Mouse (Mus musculus): ENCODE measurements at regions not wholly inside any gene's neighbourhood (a gene's known extent, or its start where the extent isn't known, plus 50 kb on each side); places are given as distances from the start of the nearest gene placed in this dataset.
"Not testable (repeated sequence)": the region's sequence is repeated elsewhere in the genome, so short reads cannot be mapped to it uniquely, and the experiment has no call there.

GRCm38 (mm10) chr14:104731319-104731995 lies 209.0 kb upstream of the Rnf219 start:
- 63% methylated on average over 3 of the region's 3 CpGs for WGBS
- H3K27me3 ChIP-seq (ENCODE audit: control insufficient read depth, insufficient read depth, low read length) = no peaks in the 10 kb centered on the region
- no peaks in the 10 kb centered on the region for H3K36me3 ChIP-seq (ENCODE audit: control insufficient read depth, insufficient read depth, low read length)
- ATAC-seq (ENCODE audit: insufficient read depth, low FRiP score) = no peak
- H3K27ac ChIP-seq (ENCODE audit: low read length) = no peak overlapping the region
- H3K4me2 ChIP-seq (ENCODE audit: low read depth, low read length) = no peak overlapping the region
- no peaks in the 10 kb centered on the region for H3K9me3 ChIP-seq (replicated peaks; ENCODE audit: control insufficient read depth, low read length)
- no peak overlapping the region for H3K9ac ChIP-seq (ENCODE audit: low read length)
- H3K4me1 ChIP-seq (ENCODE audit: control insufficient read depth, insufficient read depth, low read length) = no peaks in the 10 kb centered on the region
- H3K4me3 ChIP-seq (replicated peaks; ENCODE audit: low read length) = no peak overlapping the region

- not testable (repeated sequence) for H3K9me3 ChIP-seq (replicated peaks; ENCODE audit: control insufficient read depth, low read length); H3K9ac ChIP-seq (ENCODE audit: low read length); H3K27ac ChIP-seq (ENCODE audit: low read length); ATAC-seq (ENCODE audit: insufficient read depth, low FRiP score); H3K4me1 ChIP-seq (ENCODE audit: control insufficient read depth, insufficient read depth, low read length); H3K27me3 ChIP-seq (ENCODE audit: control insufficient read depth, insufficient read depth, low read length); H3K4me2 ChIP-seq (ENCODE audit: low read depth, low read length); H3K36me3 ChIP-seq (ENCODE audit: control insufficient read depth, insufficient read depth, low read length); H3K4me3 ChIP-seq (replicated peaks; ENCODE audit: low read length)
- 91% methylated on average over 23 of the region's 24 CpGs for WGBS
Observed at GRCm38 (mm10) chr14:104715651-104716050, 193.2 kb upstream of the Rnf219 start.

- Histone ChIP-seq H3K36me3 (ENCODE audit: control insufficient read depth, insufficient read depth, low read length) (no peaks in the 10 kb centered on the region), H3K4me1 (ENCODE audit: control insufficient read depth, insufficient read depth, low read length) (no peaks in the 10 kb centered on the region), H3K27ac (ENCODE audit: low read length) (no peak overlapping the region), H3K4me3 (replicated peaks; ENCODE audit: low read length) (no peak overlapping the region), H3K27me3 (ENCODE audit: control insufficient read depth, insufficient read depth, low read length) (no peaks in the 10 kb centered on the region), H3K4me2 (ENCODE audit: low read depth, low read length) (no peak overlapping the region), H3K9me3 (replicated peaks; ENCODE audit: control insufficient read depth, low read length) (no peaks in the 10 kb centered on the region), H3K9ac (ENCODE audit: low read length) (no peak overlapping the region)
- no peak for ATAC-seq (ENCODE audit: insufficient read depth, low FRiP score)
- 88% methylated on average over 8 of the region's 8 CpGs for WGBS
Observed at GRCm38 (mm10) chr14:104702283-104702893, 179.9 kb upstream of the Rnf219 start.

- Histone ChIP-seq H3K4me3 (replicated peaks; ENCODE audit: low read length) (no peak overlapping the region), H3K27ac (ENCODE audit: low read length) (no peak overlapping the region), H3K9ac (ENCODE audit: low read length) (no peak overlapping the region), H3K4me1 (ENCODE audit: control insufficient read depth, insufficient read depth, low read length) (no peaks in the 10 kb centered on the region), H3K27me3 (ENCODE audit: control insufficient read depth, insufficient read depth, low read length) (no peaks in the 10 kb centered on the region), H3K4me2 (ENCODE audit: low read depth, low read length) (no peak overlapping the region), H3K9me3 (replicated peaks; ENCODE audit: control insufficient read depth, low read length) (no peaks in the 10 kb centered on the region), H3K36me3 (ENCODE audit: control insufficient read depth, insufficient read depth, low read length) (no peaks in the 10 kb centered on the region)
- ATAC-seq (ENCODE audit: insufficient read depth, low FRiP score) = no peak
- WGBS = 79% methylated on average over 4 of the region's 4 CpGs
Observed at GRCm38 (mm10) chr14:104698962-104699361, 176.5 kb upstream of the Rnf219 start.

GRCm38 (mm10) chr14:104695101-104695500 lies 172.7 kb upstream of the Rnf219 start:
- Histone ChIP-seq H3K4me3 (replicated peaks; ENCODE audit: low read length) (no peak overlapping the region), H3K36me3 (ENCODE audit: control insufficient read depth, insufficient read depth, low read length) (no peaks in the 10 kb centered on the region), H3K4me2 (ENCODE audit: low read depth, low read length) (no peak overlapping the region), H3K9me3 (replicated peaks; ENCODE audit: control insufficient read depth, low read length) (no peaks in the 10 kb centered on the region), H3K4me1 (ENCODE audit: control insufficient read depth, insufficient read depth, low read length) (no peaks in the 10 kb centered on the region), H3K9ac (ENCODE audit: low read length) (no peak overlapping the region), H3K27ac (ENCODE audit: low read length) (no peak overlapping the region), H3K27me3 (ENCODE audit: control insufficient read depth, insufficient read depth, low read length) (no peaks in the 10 kb centered on the region)
- no peak for ATAC-seq (ENCODE audit: insufficient read depth, low FRiP score)
- 78% methylated on average over 4 of the region's 4 CpGs for WGBS

- Histone ChIP-seq H3K27ac (ENCODE audit: low read length) (no peak overlapping the region), H3K9me3 (replicated peaks; ENCODE audit: control insufficient read depth, low read length) (no peaks in the 10 kb centered on the region), H3K4me1 (ENCODE audit: control insufficient read depth, insufficient read depth, low read length) (no peaks in the 10 kb centered on the region), H3K9ac (ENCODE audit: low read length) (no peak overlapping the region), H3K4me3 (replicated peaks; ENCODE audit: low read length) (no peak overlapping the region), H3K27me3 (ENCODE audit: control insufficient read depth, insufficient read depth, low read length) (no peaks in the 10 kb centered on the region), H3K4me2 (ENCODE audit: low read depth, low read length) (no peak overlapping the region), H3K36me3 (ENCODE audit: control insufficient read depth, insufficient read depth, low read length) (no peaks in the 10 kb centered on the region)
- no peak for ATAC-seq (ENCODE audit: insufficient read depth, low FRiP score)
- WGBS = 76% methylated on average over 14 of the region's 14 CpGs
Observed at GRCm38 (mm10) chr14:104694174-104694803, 171.8 kb upstream of the Rnf219 start.

- no peaks in the 10 kb centered on the region for H3K9me3 ChIP-seq (replicated peaks; ENCODE audit: control insufficient read depth, low read length)
- ATAC-seq (ENCODE audit: insufficient read depth, low FRiP score) = no peak
- 89% methylated on average over 5 of the region's 5 CpGs for WGBS
Observed at GRCm38 (mm10) chr14:104692616-104693015, 170.2 kb upstream of the Rnf219 start.

GRCm38 (mm10) chr14:104688440-104688839 lies 166.0 kb upstream of the Rnf219 start:
- Histone ChIP-seq H3K4me2 (ENCODE audit: low read depth, low read length) (no peak overlapping the region), H3K9ac (ENCODE audit: low read length) (no peak overlapping the region), H3K27me3 (ENCODE audit: control insufficient read depth, insufficient read depth, low read length) (no peaks in the 10 kb centered on the region), H3K9me3 (replicated peaks; ENCODE audit: control insufficient read depth, low read length) (no peaks in the 10 kb centered on the region), H3K36me3 (ENCODE audit: control insufficient read depth, insufficient read depth, low read length) (no peaks in the 10 kb centered on the region), H3K4me3 (replicated peaks; ENCODE audit: low read length) (no peak overlapping the region), H3K4me1 (ENCODE audit: control insufficient read depth, insufficient read depth, low read length) (no peaks in the 10 kb centered on the region), H3K27ac (ENCODE audit: low read length) (no peak overlapping the region)
- ATAC-seq (ENCODE audit: insufficient read depth, low FRiP score) = no peak
- WGBS = 85% methylated on average over 3 of the region's 3 CpGs

More at GRCm38 (mm10) chr14:104692616-104693015, 170.2 kb upstream of the Rnf219 start:
- no peaks in the 10 kb centered on the region for H3K36me3 ChIP-seq (ENCODE audit: control insufficient read depth, insufficient read depth, low read length)
- H3K27me3 ChIP-seq (ENCODE audit: control insufficient read depth, insufficient read depth, low read length) = no peaks in the 10 kb centered on the region
- H3K27ac ChIP-seq (ENCODE audit: low read length) = no peak overlapping the region
- no peak overlapping the region for H3K4me2 ChIP-seq (ENCODE audit: low read depth, low read length)
- H3K9ac ChIP-seq (ENCODE audit: low read length) = no peak overlapping the region
- no peak overlapping the region for H3K4me3 ChIP-seq (replicated peaks; ENCODE audit: low read length)
- no peaks in the 10 kb centered on the region for H3K4me1 ChIP-seq (ENCODE audit: control insufficient read depth, insufficient read depth, low read length)

- H3K4me1 ChIP-seq (ENCODE audit: control insufficient read depth, insufficient read depth, low read length) = no peaks in the 10 kb centered on the region
- no peak overlapping the region for H3K9ac ChIP-seq (ENCODE audit: low read length)
- no peak overlapping the region for H3K4me3 ChIP-seq (replicated peaks; ENCODE audit: low read length)
- H3K9me3 ChIP-seq (replicated peaks; ENCODE audit: control insufficient read depth, low read length) = no peaks in the 10 kb centered on the region
- no peak overlapping the region for H3K27ac ChIP-seq (ENCODE audit: low read length)
- H3K27me3 ChIP-seq (ENCODE audit: control insufficient read depth, insufficient read depth, low read length) = no peaks in the 10 kb centered on the region
- 12% methylated on average over 7 of the region's 7 CpGs for WGBS
- H3K36me3 ChIP-seq (ENCODE audit: control insufficient read depth, insufficient read depth, low read length) = no peaks in the 10 kb centered on the region
- no peak for ATAC-seq (ENCODE audit: insufficient read depth, low FRiP score)
- H3K4me2 ChIP-seq (ENCODE audit: low read depth, low read length) = no peak overlapping the region
Observed at GRCm38 (mm10) chr14:104676810-104677209, 154.4 kb upstream of the Rnf219 start.
